Mouse (Mus musculus): Measurements from ENCODE around the gene Prrt2. TPM values are rescaled to one million over a fixed set of nuclear protein-coding genes. Genes with fewer than 3 reads are reported as not detected.

Prrt2 gene
- polyA plus RNA-seq, 1 experiment from 2014 or later, result 3.2 TPM

DNA sequence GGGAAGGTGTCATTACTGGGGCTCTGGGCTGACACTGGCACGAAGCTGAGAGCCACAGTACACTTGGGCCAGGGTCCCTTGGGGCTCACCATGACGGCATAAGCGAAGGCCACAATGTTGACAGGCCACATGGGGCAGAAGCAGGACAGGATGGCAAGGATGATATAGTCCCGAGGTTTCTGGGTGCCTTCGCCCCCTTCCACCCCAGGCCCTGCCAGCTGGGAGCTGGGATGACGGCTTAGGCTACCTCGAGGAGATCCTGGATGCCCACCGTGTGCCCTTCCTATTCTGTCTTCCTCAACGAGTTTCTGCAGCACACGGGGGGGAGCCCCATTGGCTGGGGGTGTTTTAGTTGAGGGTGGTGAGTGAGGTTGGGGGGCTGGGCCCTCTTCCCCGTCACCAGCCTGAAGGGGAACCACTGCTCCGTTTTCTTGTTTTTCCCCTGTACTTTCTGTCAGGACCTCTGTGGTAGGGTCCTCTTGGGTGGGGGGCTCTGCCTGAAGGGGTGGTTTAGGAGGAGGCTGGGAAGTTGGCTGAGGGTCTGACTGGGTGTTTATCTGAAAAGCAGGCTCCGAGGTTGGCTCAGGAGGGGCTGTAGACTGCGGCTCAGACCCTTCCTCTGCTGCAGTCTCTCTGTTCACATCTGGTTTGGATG is 1.6 kb downstream of the Prrt2 start:
- Histone ChIP-seq H3K4me3 (ENCODE audit: control insufficient read depth in 1 of 2, insufficient read depth in 1 of 2, low read depth in 1 of 2, low read length in 2 of 2) (no peak overlapping the region), H3K9ac (ENCODE audit: low read length) (no peak overlapping the region; the same call in 1 of the 2 replicates), H3K27ac (replicated peaks in 1 of 2; ENCODE audit: control insufficient read depth in 1 of 2, insufficient read depth in 1 of 2, low read depth in 2 of 2, low read length in 2 of 2) (no peak overlapping the region), H3K36me3 (ENCODE audit: control insufficient read depth, insufficient read depth, low read length) (peaks cover 41% of the 10 kb centered on the region), H3K9me3 (ENCODE audit: control insufficient read depth, low read length) (no peaks in the 10 kb centered on the region), H3K27me3 (ENCODE audit: control insufficient read depth, insufficient read depth, low read length) (no peaks in the 10 kb centered on the region), H3K4me2 (ENCODE audit: low read length) (no peak overlapping the region), H3K4me1 (ENCODE audit: control insufficient read depth in 2 of 2, insufficient read depth in 2 of 2, low read length in 2 of 2) (peaks cover 32 to 68% of the 10 kb centered on the region in 2 experiments)
- no peak for ATAC-seq (ENCODE audit: insufficient number of reproducible peaks, insufficient read depth, low FRiP score, low read depth)
- 80% methylated on average over 14 of the region's 14 CpGs for WGBS

DNA sequence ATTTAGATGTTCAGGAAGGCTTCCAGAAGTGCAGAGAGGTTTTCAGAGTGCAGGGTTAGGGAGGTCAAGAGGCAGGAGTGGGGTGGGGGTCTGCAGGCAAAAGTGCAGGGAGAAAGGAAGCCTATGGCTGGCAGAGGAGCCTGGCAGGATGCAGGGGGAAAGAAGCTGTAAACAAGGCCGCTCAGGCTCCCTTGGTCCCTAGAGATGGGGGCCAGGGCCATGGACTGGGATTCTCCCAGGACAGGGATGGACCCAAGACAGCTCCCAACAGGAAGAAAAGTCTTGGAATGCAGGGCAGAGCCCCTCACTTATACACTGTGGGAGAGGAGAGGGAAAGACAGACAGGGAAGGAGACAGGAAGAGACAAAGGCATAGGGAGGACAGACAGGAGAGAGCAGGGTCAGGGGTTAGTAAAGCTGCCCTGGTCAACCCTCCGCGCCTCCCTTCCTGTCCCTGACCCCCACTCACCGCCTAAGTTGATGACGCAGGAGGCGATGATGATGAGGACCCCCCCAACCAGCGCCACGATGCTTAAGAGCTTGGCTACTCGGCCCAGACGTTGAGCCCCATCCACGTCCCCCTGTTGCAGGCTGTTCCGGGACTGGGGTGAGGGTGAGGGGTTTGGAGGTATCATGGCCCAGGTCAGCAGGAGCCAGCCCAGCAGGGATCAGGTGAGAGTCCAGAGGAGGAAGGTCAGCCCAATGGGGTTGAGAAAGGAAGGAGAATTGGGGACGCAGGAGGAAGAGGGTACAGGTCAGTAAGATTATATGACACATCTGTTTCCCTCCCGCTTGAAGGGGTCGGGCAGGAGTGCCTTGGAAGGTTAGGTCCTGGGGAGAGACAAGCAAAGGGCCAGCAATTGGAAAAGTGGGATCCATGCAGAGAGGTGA is 2.4 kb downstream of the Prrt2 start:
- no peak for ATAC-seq (ENCODE audit: insufficient number of reproducible peaks, insufficient read depth, low FRiP score, low read depth)
- H3K36me3 ChIP-seq (ENCODE audit: control insufficient read depth, insufficient read depth, low read length), result peaks cover 34% of the 10 kb centered on the region
- H3K4me2 ChIP-seq (ENCODE audit: low read length), result no peak overlapping the region
- H3K4me3 ChIP-seq (ENCODE audit: control insufficient read depth in 1 of 2, insufficient read depth in 1 of 2, low read depth in 1 of 2, low read length in 2 of 2), result no peak overlapping the region
- H3K9me3 ChIP-seq (ENCODE audit: control insufficient read depth, low read length), result no peaks in the 10 kb centered on the region
- H3K27me3 ChIP-seq (ENCODE audit: control insufficient read depth, insufficient read depth, low read length), result no peaks in the 10 kb centered on the region
- H3K9ac ChIP-seq (ENCODE audit: low read length), result no peak overlapping the region; the same call in 1 of the 2 replicates
- WGBS, result 72% methylated on average over 15 of the region's 15 CpGs
- peaks cover 27 to 65% of the 10 kb centered on the region in 2 experiments for H3K4me1 ChIP-seq (ENCODE audit: control insufficient read depth in 2 of 2, insufficient read depth in 2 of 2, low read length in 2 of 2)
- H3K27ac ChIP-seq (replicated peaks in 1 of 2; ENCODE audit: control insufficient read depth in 1 of 2, insufficient read depth in 1 of 2, low read depth in 2 of 2, low read length in 2 of 2), result no peak overlapping the region

DNA sequence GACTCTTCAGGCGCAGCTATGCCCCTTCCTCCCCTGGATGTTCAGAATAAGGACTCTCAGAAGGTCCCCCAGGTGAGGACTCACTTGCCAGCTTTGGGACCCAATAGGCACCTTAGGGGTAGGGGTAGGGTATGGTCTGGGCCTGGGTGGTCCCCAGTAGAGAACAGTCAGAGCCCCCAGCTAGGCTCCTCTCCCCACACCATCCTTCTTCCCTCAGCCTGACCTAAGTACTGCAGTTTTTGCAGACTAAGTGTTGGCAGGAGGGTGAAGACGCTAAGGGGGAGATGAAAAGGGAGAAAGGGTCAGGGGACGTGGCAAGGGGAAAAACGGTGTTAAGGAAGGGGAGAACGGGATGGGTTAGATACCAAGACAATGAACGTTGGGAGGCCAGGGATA is 3.1 kb downstream of the Prrt2 start:
- Histone ChIP-seq H3K4me2 (ENCODE audit: low read length) (no peak overlapping the region), H3K9ac (ENCODE audit: low read length) (peak overlapping the region; percentile 25; the same call in 1 of the 2 replicates), H3K4me3 (ENCODE audit: control insufficient read depth in 1 of 2, insufficient read depth in 1 of 2, low read depth in 1 of 2, low read length in 2 of 2) (no peak overlapping the region), H3K27ac (replicated peaks in 1 of 2; ENCODE audit: control insufficient read depth in 1 of 2, insufficient read depth in 1 of 2, low read depth in 2 of 2, low read length in 2 of 2) (no peak overlapping the region), H3K4me1 (ENCODE audit: control insufficient read depth in 2 of 2, insufficient read depth in 2 of 2, low read length in 2 of 2) (peaks cover 27 to 62% of the 10 kb centered on the region in 2 experiments), H3K27me3 (ENCODE audit: control insufficient read depth, insufficient read depth, low read length) (no peaks in the 10 kb centered on the region), H3K36me3 (ENCODE audit: control insufficient read depth, insufficient read depth, low read length) (peaks cover 34% of the 10 kb centered on the region), H3K9me3 (ENCODE audit: control insufficient read depth, low read length) (no peaks in the 10 kb centered on the region)
- WGBS, result 47% methylated on average over 6 of the region's 6 CpGs
- no peak for ATAC-seq (ENCODE audit: insufficient number of reproducible peaks, insufficient read depth, low FRiP score, low read depth)

GRCm38 (mm10) chr7:127016971-127017949 is 3.8 kb downstream of the Prrt2 start, which contains the start of gene Pagr1a:
Gene Pagr1a, minus strand, starts transcription at chr7:127017352.
- peak; percentile 75 for ATAC-seq (ENCODE audit: insufficient number of reproducible peaks, insufficient read depth, low FRiP score, low read depth)
- no peaks in the 10 kb centered on the region for H3K27me3 ChIP-seq (ENCODE audit: control insufficient read depth, insufficient read depth, low read length)
- H3K4me2 ChIP-seq (ENCODE audit: low read length), result peak within 1 kb of the TSS; percentile 81
- peak within 1 kb of the TSS; percentile 81 to 94 for H3K4me3 ChIP-seq (ENCODE audit: control insufficient read depth in 1 of 2, insufficient read depth in 1 of 2, low read depth in 1 of 2, low read length in 2 of 2)
- H3K9me3 ChIP-seq (ENCODE audit: control insufficient read depth, low read length), result no peaks in the 10 kb centered on the region
- WGBS, result 5% methylated on average over 39 of the region's 39 CpGs
- peak within 1 kb of the TSS; percentile 94 to 98 for H3K27ac ChIP-seq (replicated peaks in 1 of 2; ENCODE audit: control insufficient read depth in 1 of 2, insufficient read depth in 1 of 2, low read depth in 2 of 2, low read length in 2 of 2)
- peaks cover 34% of the 10 kb centered on the region for H3K36me3 ChIP-seq (ENCODE audit: control insufficient read depth, insufficient read depth, low read length)
- peaks cover 27 to 55% of the 10 kb centered on the region in 2 experiments for H3K4me1 ChIP-seq (ENCODE audit: control insufficient read depth in 2 of 2, insufficient read depth in 2 of 2, low read length in 2 of 2)
- peak within 1 kb of the TSS; percentile 94 for H3K9ac ChIP-seq (ENCODE audit: low read length)

DNA sequence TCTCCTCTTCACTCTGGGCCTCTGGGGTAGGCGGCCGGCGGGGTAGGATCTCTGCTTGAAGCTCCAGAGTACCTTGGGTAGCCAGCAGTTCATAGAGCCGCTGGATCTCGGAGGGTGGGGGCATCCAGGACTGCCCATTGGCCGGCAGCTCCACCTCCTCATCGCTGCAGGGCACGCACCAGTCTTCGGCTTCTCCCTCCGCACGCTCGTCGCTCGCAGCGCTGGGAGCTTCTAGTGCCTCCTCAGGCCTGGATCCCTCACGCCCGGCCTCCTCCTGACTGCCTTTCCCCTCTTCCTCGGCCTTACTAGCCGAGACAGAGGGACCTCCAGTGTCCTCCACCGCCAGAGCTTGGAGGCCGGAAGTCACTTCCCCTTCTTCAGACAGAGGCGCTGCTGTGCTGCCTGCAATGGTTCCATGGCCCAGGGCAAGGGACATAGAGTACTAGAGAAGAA is 4.5 kb downstream of the Prrt2 start:
- Histone ChIP-seq H3K4me2 (ENCODE audit: low read length) (peak overlapping the region; percentile 81), H3K4me1 (ENCODE audit: control insufficient read depth in 2 of 2, insufficient read depth in 2 of 2, low read length in 2 of 2) (peaks cover 26 to 47% of the 10 kb centered on the region in 2 experiments), H3K36me3 (ENCODE audit: control insufficient read depth, insufficient read depth, low read length) (peaks cover 31% of the 10 kb centered on the region), H3K9ac (ENCODE audit: low read length) (peak overlapping the region; percentile 94), H3K4me3 (ENCODE audit: control insufficient read depth in 1 of 2, insufficient read depth in 1 of 2, low read depth in 1 of 2, low read length in 2 of 2) (peak overlapping the region; percentile 81 to 94), H3K27ac (replicated peaks in 1 of 2; ENCODE audit: control insufficient read depth in 1 of 2, insufficient read depth in 1 of 2, low read depth in 2 of 2, low read length in 2 of 2) (peak overlapping the region; percentile 94 to 98), H3K27me3 (ENCODE audit: control insufficient read depth, insufficient read depth, low read length) (no peaks in the 10 kb centered on the region), H3K9me3 (ENCODE audit: control insufficient read depth, low read length) (no peaks in the 10 kb centered on the region)
- WGBS, result 1% methylated on average over 22 of the region's 22 CpGs
- peak; percentile 55 for ATAC-seq (ENCODE audit: insufficient number of reproducible peaks, insufficient read depth, low FRiP score, low read depth)

DNA sequence TGATC is 4.7 kb downstream of the Prrt2 start, which contains the start of gene Pagr1b:
TSS of gene Pagr1b (minus strand) at position 4 of the 5 bp plus-strand sequence.
- Histone ChIP-seq H3K9ac (ENCODE audit: low read length) (peak within 1 kb of the TSS; percentile 94), H3K4me1 (ENCODE audit: control insufficient read depth in 2 of 2, insufficient read depth in 2 of 2, low read length in 2 of 2) (peaks cover 23 to 45% of the 10 kb centered on the region in 2 experiments), H3K4me3 (ENCODE audit: control insufficient read depth in 1 of 2, insufficient read depth in 1 of 2, low read depth in 1 of 2, low read length in 2 of 2) (peak within 1 kb of the TSS; percentile 81 to 94), H3K9me3 (ENCODE audit: control insufficient read depth, low read length) (no peaks in the 10 kb centered on the region), H3K4me2 (ENCODE audit: low read length) (peak within 1 kb of the TSS; percentile 81), H3K27me3 (ENCODE audit: control insufficient read depth, insufficient read depth, low read length) (no peaks in the 10 kb centered on the region), H3K36me3 (ENCODE audit: control insufficient read depth, insufficient read depth, low read length) (peaks cover 31% of the 10 kb centered on the region), H3K27ac (replicated peaks in 1 of 2; ENCODE audit: control insufficient read depth in 1 of 2, insufficient read depth in 1 of 2, low read depth in 2 of 2, low read length in 2 of 2) (peak within 1 kb of the TSS; percentile 94 to 98)
- ATAC-seq (ENCODE audit: insufficient number of reproducible peaks, insufficient read depth, low FRiP score, low read depth), result no peak

GRCm38 (mm10) chr7:127016081-127016480 is 4.9 kb downstream of the Prrt2 start:
- Histone ChIP-seq H3K9ac (ENCODE audit: low read length) (peak overlapping the region; percentile 94), H3K4me2 (ENCODE audit: low read length) (peak overlapping the region; percentile 81), H3K4me1 (ENCODE audit: control insufficient read depth in 2 of 2, insufficient read depth in 2 of 2, low read length in 2 of 2) (peaks cover 22 to 43% of the 10 kb centered on the region in 2 experiments), H3K9me3 (ENCODE audit: control insufficient read depth, low read length) (no peaks in the 10 kb centered on the region), H3K4me3 (ENCODE audit: control insufficient read depth in 1 of 2, insufficient read depth in 1 of 2, low read depth in 1 of 2, low read length in 2 of 2) (peak overlapping the region; percentile 81 to 94), H3K36me3 (ENCODE audit: control insufficient read depth, insufficient read depth, low read length) (peaks cover 31% of the 10 kb centered on the region), H3K27me3 (ENCODE audit: control insufficient read depth, insufficient read depth, low read length) (no peaks in the 10 kb centered on the region), H3K27ac (replicated peaks in 1 of 2; ENCODE audit: control insufficient read depth in 1 of 2, insufficient read depth in 1 of 2, low read depth in 2 of 2, low read length in 2 of 2) (peak overlapping the region; percentile 94 to 98)
- WGBS, result 3% methylated on average over 10 of the region's 10 CpGs
- peak; percentile 16; the same call in 1 of the 2 replicates for ATAC-seq (ENCODE audit: insufficient number of reproducible peaks, insufficient read depth, low FRiP score, low read depth)
